Mouse (Mus musculus) MEL (cell line): ENCODE measurements around the gene Slc25a26. TPM values are rescaled to one million over a fixed set of nuclear protein-coding genes. Genes with fewer than 3 reads are reported as not detected.

Experiments used
- DNase-seq: peaks from one replicate; pipeline ENCODE4 v3.0.0; 2011; ENCODE audit warnings: low read depth, low spot score
- H3K27ac ChIP-seq: 2 replicates; pipeline ENCODE4 v1.5.1; 2012; ENCODE audit warnings: low read depth, mild to moderate bottlenecking, control low read depth, low read length, moderate library complexity; ENCODE audit not compliant: control insufficient read depth
- H3K27me3 ChIP-seq, 2 experiments: fragments of 150-350 bp in 1 of 2; sonication (generic) in 1 of 2; 2 replicates each; pipeline ENCODE4 v1.6.1; 2012; ENCODE audit warnings: low read length in 2 of 2, mild to moderate bottlenecking in 2 of 2, improper control_type of control experiment in 1 of 2, moderate library complexity in 1 of 2; ENCODE audit not compliant: insufficient read depth in 2 of 2, control insufficient read depth in 1 of 2
- H3K36me3 ChIP-seq, 2 experiments: 2 replicates each; pipeline ENCODE4 v1.6.1; 2012 to 2014; ENCODE audit warnings: low read length in 2 of 2, improper control_type of control experiment in 1 of 2, inconsistent platforms in 1 of 2, mild to moderate bottlenecking in 1 of 2; ENCODE audit not compliant: insufficient read depth in 2 of 2, control insufficient read depth in 1 of 2
- H3K4me1 ChIP-seq, 2 experiments: fragments of 150-350 bp in 1 of 2; sonication (generic) in 1 of 2; 2 replicates each; pipeline ENCODE4 v1.6.1; 2012; ENCODE audit warnings: low read length in 2 of 2, improper control_type of control experiment in 1 of 2, mild to moderate bottlenecking in 1 of 2; ENCODE audit not compliant: insufficient read depth in 2 of 2, control insufficient read depth in 1 of 2
- H3K4me3 ChIP-seq, 2 experiments: fragments of 150-350 bp in 1 of 2; sonication (generic) in 1 of 2; 2 replicates each; pipeline ENCODE4 v1.5.1; 2012; ENCODE audit warnings: low read depth in 2 of 2, low read length in 2 of 2, mild to moderate bottlenecking in 2 of 2, moderate library complexity in 2 of 2, control low read depth in 1 of 2, improper control_type of control experiment in 1 of 2; ENCODE audit not compliant: control insufficient read depth in 1 of 2, insufficient read depth in 1 of 2
- H3K79me2 ChIP-seq: 2 replicates; pipeline ENCODE4 v1.6.1; 2012; ENCODE audit warnings: mild to moderate bottlenecking, low read length, moderate library complexity; ENCODE audit not compliant: control insufficient read depth, poor library complexity, insufficient read depth
- H3K9ac ChIP-seq: 2 replicates; pipeline ENCODE4 v1.6.1; 2012; ENCODE audit warnings: low read depth, mild to moderate bottlenecking, control low read depth, low read length, moderate library complexity; ENCODE audit not compliant: control insufficient read depth, poor library complexity, severe bottlenecking
- H3K9me3 ChIP-seq: fragments of 150-350 bp; sonication (generic); replicated peaks from 2 replicates; pipeline ENCODE4 v1.6.1; 2012; ENCODE audit warnings: mild to moderate bottlenecking, low read length, improper control_type of control experiment, moderate library complexity; ENCODE audit not compliant: insufficient read depth
- CHD1 ChIP-seq: IDR thresholded peaks from 2 replicates; pipeline ENCODE4 v1.6.1; 2012; ENCODE audit warnings: low read depth, mild to moderate bottlenecking, inconsistent platforms, low read length, improper control_type of control experiment
- CTCF ChIP-seq, 3 experiments: IDR thresholded peaks in 2 of 3; conservative IDR thresholded peaks in 1 of 3; 2 replicates each; pipeline ENCODE4 v1.5.1; 2011 to 2012; ENCODE audit warnings: low read length in 3 of 3, low read depth in 2 of 3, mild to moderate bottlenecking in 2 of 3, improper control_type of control experiment in 1 of 3, inconsistent platforms in 1 of 3, mixed read lengths in 1 of 3, moderate library complexity in 1 of 3; ENCODE audit not compliant: control insufficient read depth in 1 of 3, insufficient read depth in 1 of 3, poor library complexity in 1 of 3, severe bottlenecking in 1 of 3
- ETS1 ChIP-seq: IDR thresholded peaks from 2 replicates; pipeline ENCODE4 v1.6.1; 2012; ENCODE audit warnings: low read depth, mild to moderate bottlenecking, inconsistent platforms, low read length, improper control_type of control experiment, moderate library complexity
- GATA1 ChIP-seq: IDR thresholded peaks from 2 replicates; pipeline ENCODE4 v1.6.1; 2011; ENCODE audit warnings: low read depth, low read length, improper control_type of control experiment
- JUND ChIP-seq: IDR thresholded peaks from 2 replicates; pipeline ENCODE4 v1.6.1; 2011; ENCODE audit warnings: low read depth, mild to moderate bottlenecking, improper control_type of control experiment, low read length
- MEF2A ChIP-seq: IDR thresholded peaks from 2 replicates; pipeline ENCODE4 v1.6.1; 2014; ENCODE audit warnings: low read depth, mild to moderate bottlenecking, inconsistent platforms, low read length, improper control_type of control experiment; ENCODE audit not compliant: poor library complexity, insufficient replicate concordance, severe bottlenecking; ENCODE audit errors: extremely low read depth
- MYB ChIP-seq: IDR thresholded peaks from 2 replicates; pipeline ENCODE4 v1.6.1; 2011; ENCODE audit warnings: mild to moderate bottlenecking, low read depth, low read length, improper control_type of control experiment
- MYC ChIP-seq: IDR thresholded peaks from 2 replicates; pipeline ENCODE4 v1.6.1; 2011; ENCODE audit warnings: low read depth, mild to moderate bottlenecking, low read length, improper control_type of control experiment, moderate library complexity
- NRF1 ChIP-seq: IDR thresholded peaks from 2 replicates; pipeline ENCODE4 v1.6.1; 2014; ENCODE audit warnings: low read depth, mild to moderate bottlenecking, inconsistent platforms, low read length, improper control_type of control experiment, moderate library complexity; ENCODE audit not compliant: poor library complexity, insufficient read depth, severe bottlenecking
- POLR2A ChIP-seq, 2 experiments: IDR thresholded peaks; 2 replicates each; pipeline ENCODE4 v1.6.1; 2011 to 2012; ENCODE audit warnings: low read length in 2 of 2, mild to moderate bottlenecking in 2 of 2, control low read depth in 1 of 2, improper control_type of control experiment in 1 of 2, low read depth in 1 of 2, moderate library complexity in 1 of 2; ENCODE audit not compliant: control insufficient read depth in 1 of 2, insufficient read depth in 1 of 2, poor library complexity in 1 of 2
- POLR2AphosphoS2 ChIP-seq: IDR thresholded peaks from 2 replicates; pipeline ENCODE4 v1.6.1; 2011; ENCODE audit warnings: low read length, improper control_type of control experiment
- POLR2AphosphoS5 ChIP-seq: IDR thresholded peaks from 2 replicates; pipeline ENCODE4 v1.6.1; 2012; ENCODE audit warnings: low read depth, borderline replicate concordance, mild to moderate bottlenecking, inconsistent platforms, low read length, moderate library complexity, mixed read lengths
- RAD21 ChIP-seq: IDR thresholded peaks from 2 replicates; pipeline ENCODE4 v1.6.1; 2011; ENCODE audit warnings: mild to moderate bottlenecking, low read depth, low read length, improper control_type of control experiment
- SMC3 ChIP-seq: IDR thresholded peaks from 2 replicates; pipeline ENCODE4 v1.6.1; 2011; ENCODE audit warnings: low read depth, low read length, improper control_type of control experiment
- TAL1 ChIP-seq: IDR thresholded peaks from 2 replicates; pipeline ENCODE4 v1.6.1; 2012; ENCODE audit warnings: mild to moderate bottlenecking, inconsistent platforms, low read length, moderate library complexity, mixed read lengths
- TBP ChIP-seq: IDR thresholded peaks from 2 replicates; pipeline ENCODE4 v1.8.0; 2011; ENCODE audit warnings: low read depth, low read length, improper control_type of control experiment
- TCF12 ChIP-seq: IDR thresholded peaks from 2 replicates; pipeline ENCODE4 v1.6.1; 2014; ENCODE audit warnings: low read depth, mild to moderate bottlenecking, inconsistent platforms, low read length, improper control_type of control experiment, moderate library complexity
- UBTF ChIP-seq: IDR thresholded peaks from 2 replicates; pipeline ENCODE4 v1.6.1; 2012; ENCODE audit warnings: low read depth, mild to moderate bottlenecking, inconsistent platforms, low read length, improper control_type of control experiment, moderate library complexity, borderline replicate concordance; ENCODE audit not compliant: insufficient read depth
- USF1 ChIP-seq: IDR thresholded peaks from 2 replicates; pipeline ENCODE4 v1.6.1; 2014; ENCODE audit warnings: low read depth, mild to moderate bottlenecking, inconsistent platforms, low read length, improper control_type of control experiment, moderate library complexity
- ZMIZ1 ChIP-seq: IDR thresholded peaks from 2 replicates; pipeline ENCODE4 v1.6.1; 2012; ENCODE audit warnings: low read depth, mild to moderate bottlenecking, inconsistent platforms, low read length, improper control_type of control experiment, moderate library complexity
- ZNF384 ChIP-seq: IDR thresholded peaks from 2 replicates; pipeline ENCODE4 v1.6.1; 2012; ENCODE audit warnings: low read depth, mild to moderate bottlenecking, inconsistent platforms, low read length, improper control_type of control experiment
- polyA plus RNA-seq, 2 experiments: library from polyadenylated mRNA; stranded (reverse) in 1 of 2; unstranded in 1 of 2; fragments of >175 nt in 1 of 2; fragments of >200 nt in 1 of 2; gene quantifications; 2 replicates each; pipeline versions ENCODE4 v1.2.1 to v1.2.4; 2012; ENCODE audit warnings: low replicate concordance in 2 of 2, low read depth in 1 of 2; ENCODE audit not compliant: insufficient read length in 2 of 2, insufficient read depth in 1 of 2, missing spikeins in 1 of 2
- total RNA-seq: library from RNA; depleted of rRNA; stranded (reverse); fragments of 300-350 nt; gene quantifications from 2 replicates; pipeline ENCODE4 v1.2.3, GENCODE M21; 2012

Gene Slc25a26
- total and polyA plus RNA-seq, 3 experiments = 8.1 to 11.5 TPM; not detected in 1

DNA sequence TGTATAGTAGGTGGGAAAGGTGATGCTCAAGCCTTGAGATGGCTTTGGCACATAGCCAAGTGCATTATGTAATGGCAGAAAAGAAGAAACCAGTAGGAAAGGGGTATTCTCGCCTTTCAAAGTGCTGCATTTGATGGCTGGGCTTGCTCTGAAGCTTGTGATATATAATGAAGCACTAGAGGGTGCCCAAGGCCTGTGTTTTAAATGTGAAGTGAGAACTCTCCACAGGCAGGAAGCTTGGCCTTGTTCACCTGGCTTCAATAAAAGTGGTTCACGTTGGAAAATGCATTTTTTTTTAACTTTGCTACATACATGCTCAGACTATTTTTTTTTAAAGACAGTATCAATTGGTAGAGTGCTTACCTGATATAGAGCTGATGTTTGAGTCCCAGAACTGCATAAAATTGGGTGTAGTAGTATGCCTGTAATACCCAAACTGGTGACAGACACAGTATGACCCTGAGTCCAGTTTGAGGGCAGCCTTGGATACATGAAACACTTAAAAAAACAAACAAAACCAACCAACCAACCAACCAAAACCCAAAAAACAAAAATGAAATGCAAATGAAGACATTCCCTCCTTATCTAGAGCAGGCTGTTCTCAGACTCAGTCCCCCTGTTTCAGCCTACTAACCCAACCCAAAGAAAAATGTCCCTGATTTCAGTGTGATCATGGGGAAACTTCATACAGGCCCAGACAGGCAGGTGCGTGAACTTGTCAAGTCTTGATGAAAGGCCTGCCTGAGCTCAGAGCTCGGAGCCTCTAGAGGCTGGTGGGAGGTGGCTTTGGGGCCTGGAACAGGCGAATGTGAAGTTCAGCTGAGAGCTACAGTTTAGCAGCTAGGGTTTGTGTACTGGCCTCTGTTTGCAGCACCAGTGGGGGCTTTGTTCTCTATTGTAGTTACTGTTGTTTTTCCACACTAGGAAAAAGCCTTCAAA, 44.0 kb downstream of the Slc25a26 start:
- Histone ChIP-seq H3K4me1 (peaks cover 2 to 4% of the 10 kb centered on the region in 2 experiments; a peak in 3 of 4 replicates), H3K79me2 (no peaks in the 10 kb centered on the region), H3K9ac (no peak overlapping the region), H3K4me3 (no peak overlapping the region), H3K36me3 (peaks cover 0 to 3% of the 10 kb centered on the region in 2 experiments; a peak in 2 of 4 replicates), H3K27ac (no peak overlapping the region), H3K27me3 (no peaks in the 10 kb centered on the region), H3K9me3 (no peaks in the 10 kb centered on the region)
- DNase-seq = peak; percentile 31
- TF ChIP-seq GATA1 = no peak
- TF ChIP-seq POLR2AphosphoS2 = no peak
- TF ChIP-seq SMC3 = peak; percentile 53
- TF ChIP-seq MYB = no peak
- no peak for TF ChIP-seq NRF1
- peak; percentile 57 for TF ChIP-seq RAD21
- TF ChIP-seq CTCF (IDR thresholded peaks at IDR 0.05 in 2 of 3, conservative IDR thresholded peaks at IDR 0.05 in 1 of 3; ENCODE audit: control insufficient read depth in 1 of 3, insufficient read depth in 1 of 3, low read depth in 2 of 3, low read length in 3 of 3, poor library complexity in 1 of 3, severe bottlenecking in 1 of 3) = peak in 2 of 3 experiments; percentile 12 to 53; a peak in 2 of 6 replicates

- Histone ChIP-seq H3K79me2 (no peaks in the 10 kb centered on the region), H3K36me3 (no peaks in the 10 kb centered on the region), H3K9me3 (no peaks in the 10 kb centered on the region), H3K27ac (no peak overlapping the region), H3K4me3 (no peak overlapping the region), H3K9ac (no peak overlapping the region), H3K4me1 (no peaks in the 10 kb centered on the region), H3K27me3 (no peaks in the 10 kb centered on the region)
- no peak for DNase-seq
- TF ChIP-seq MYC (no peak), TBP (no peak), CHD1 (no peak), POLR2AphosphoS5 (no peak), ZMIZ1 (no peak), UBTF (no peak), TAL1 (no peak), MYB (no peak), ETS1 (no peak), CTCF (IDR thresholded peaks at IDR 0.05 in 2 of 3, conservative IDR thresholded peaks at IDR 0.05 in 1 of 3; ENCODE audit: control insufficient read depth in 1 of 3, insufficient read depth in 1 of 3, low read depth in 2 of 3, low read length in 3 of 3, poor library complexity in 1 of 3, severe bottlenecking in 1 of 3) (no peak), POLR2AphosphoS2 (no peak), MEF2A (no peak), USF1 (no peak), JUND (no peak), POLR2A (IDR thresholded peaks at IDR 0.05; ENCODE audit: control insufficient read depth in 1 of 2, insufficient read depth in 1 of 2, low read depth in 1 of 2, low read length in 2 of 2, poor library complexity in 1 of 2) (no peak), RAD21 (no peak), ZNF384 (no peak), TCF12 (no peak)
These were observed 47.1 kb downstream of the Slc25a26 start for GRCm38 (mm10) chr6:94547239-94547638.
